Mouse (Mus musculus): ENCODE data around the gene Dazl. TPM values are rescaled to one million over a fixed set of nuclear protein-coding genes. Genes with fewer than 3 reads are reported as not detected.

The Dazl gene
- total RNA-seq (2021): under 1 TPM in 1 of 2 experiments, not detected in 1; 0.20 TPM

DNA sequence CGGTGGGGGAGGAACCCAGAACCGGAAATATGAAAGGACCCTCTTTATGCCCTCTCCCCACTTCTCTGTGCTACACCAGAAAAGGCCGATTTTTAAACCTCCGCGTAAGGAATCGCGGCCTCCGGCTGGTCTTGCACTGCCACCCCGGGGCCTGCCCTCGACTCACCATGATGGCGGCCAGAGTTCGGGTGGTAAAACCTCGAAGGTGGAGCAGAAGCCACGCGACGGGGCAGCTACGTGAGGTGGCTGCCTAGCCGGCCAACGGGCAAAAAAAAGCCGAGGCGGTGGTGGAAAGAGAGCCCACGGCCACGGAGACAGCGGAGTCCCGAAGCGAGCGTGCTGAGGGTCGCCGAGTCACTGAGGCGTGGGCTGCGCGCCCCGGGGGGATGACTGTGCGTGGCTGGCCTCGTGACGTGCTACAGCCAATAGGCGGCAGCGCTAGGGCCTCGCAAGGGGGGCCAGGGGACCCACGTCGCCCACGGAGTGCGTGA lies at the start of gene Dazl:
TSS of gene Dazl (minus strand) at position 396 of the 491 bp plus-strand sequence.
- DNase-seq (ENCODE audit: low spot score): no peak
- intact Hi-C loops (cut with DNase I): loop anchor here (5.0 kb wide), 3 partner anchors 214 to 356 kb away; partner anchors contain the start of gene Plcl2

DNA sequence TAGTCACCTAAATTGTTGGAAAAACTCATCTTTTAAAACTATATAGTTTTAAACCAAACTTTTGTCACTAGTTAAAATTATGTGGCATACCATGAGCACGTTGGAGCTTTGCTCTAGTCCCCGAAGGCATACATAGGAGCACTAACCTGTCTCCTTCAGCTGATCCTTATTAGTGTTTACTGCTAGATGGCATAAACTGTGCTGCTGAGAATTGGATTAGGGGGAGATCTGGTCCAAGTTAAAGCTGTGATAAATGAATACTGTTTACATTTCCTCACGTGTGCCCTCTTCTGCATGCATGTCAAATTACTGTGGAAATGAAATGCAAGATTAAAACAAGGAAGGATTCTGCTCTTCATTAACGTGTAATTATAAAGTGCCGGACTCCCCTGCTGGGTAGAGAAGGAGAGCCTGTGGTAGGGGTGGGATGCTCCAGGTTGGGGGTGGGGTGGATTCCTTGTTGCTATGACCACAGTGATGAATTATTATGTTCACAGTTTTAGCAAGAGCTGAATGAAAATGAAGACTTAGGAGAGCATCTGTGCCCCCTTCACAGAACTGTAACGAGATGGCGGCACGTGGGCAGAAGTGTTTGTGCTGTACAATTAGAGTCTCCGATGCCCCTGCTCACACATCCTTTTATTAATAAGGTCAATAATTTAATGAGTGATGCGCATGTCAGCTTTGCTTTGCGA lies 48.6 kb upstream of the Dazl start:
- intact Hi-C loops (cut with DNase I): no loop called here
- DNase-seq (ENCODE audit: low spot score): no peak

DNA sequence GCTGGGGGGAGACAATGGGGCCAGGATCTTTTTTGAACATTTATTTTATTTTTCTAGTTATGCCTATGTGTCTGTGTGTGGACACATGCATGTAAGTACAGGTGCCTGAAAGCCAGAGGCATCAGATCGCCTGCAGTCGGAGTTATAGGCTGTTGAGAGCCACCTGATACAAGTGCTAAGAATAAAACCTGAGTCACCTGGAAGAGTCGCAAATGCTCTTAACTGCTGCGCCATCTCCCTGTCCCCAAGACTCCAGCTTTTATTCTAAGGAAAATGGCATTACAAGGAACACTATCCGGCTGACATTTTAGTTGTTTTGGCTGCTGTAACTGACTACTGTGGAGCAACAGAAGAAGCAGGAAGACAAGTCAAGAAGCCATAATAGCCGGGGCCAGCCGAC lies 45.5 kb upstream of the Dazl start:
- intact Hi-C loops (cut with DNase I): no loop called here
- DNase-seq (ENCODE audit: low spot score): no peak

DNA sequence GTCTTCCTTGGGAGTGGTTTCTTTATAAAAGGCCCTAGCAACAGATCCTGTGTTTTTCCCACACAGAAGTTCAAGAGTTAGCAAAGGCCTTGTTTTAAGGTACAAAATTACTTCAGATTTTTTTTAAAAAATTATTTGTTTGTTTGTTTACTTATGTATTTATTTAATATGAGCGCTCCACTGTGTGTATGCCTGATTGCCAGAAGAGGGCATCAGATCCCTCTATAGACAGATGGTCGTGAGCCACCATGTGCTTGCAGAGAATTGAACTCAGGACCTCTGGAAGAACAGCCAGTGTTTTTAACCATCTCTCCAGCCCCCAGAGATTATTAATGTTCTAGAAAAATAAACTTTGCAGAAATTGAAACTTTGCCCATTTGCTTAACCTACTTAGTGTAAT lies 42.3 kb upstream of the Dazl start:
- intact Hi-C loops (cut with DNase I): no loop called here
- no peak for DNase-seq (ENCODE audit: low spot score)

DNA sequence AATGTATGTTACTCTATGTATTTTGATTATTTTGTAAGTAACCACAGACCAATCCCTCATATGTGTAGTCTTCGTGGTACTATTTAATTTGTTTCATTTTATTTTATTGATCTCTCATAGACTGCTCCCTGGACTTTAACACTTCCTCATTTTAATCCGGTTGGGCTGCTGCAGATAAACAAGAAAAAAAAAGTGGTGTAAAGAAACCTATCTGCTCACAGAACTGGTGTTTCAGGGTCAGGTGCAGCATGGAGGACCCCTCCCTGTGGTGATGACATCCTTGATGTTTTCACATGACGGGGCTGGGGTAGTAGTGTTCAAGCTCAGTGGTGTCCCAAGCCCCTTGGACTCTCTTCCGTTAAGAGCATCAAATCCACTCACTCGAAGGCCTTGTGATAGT lies 41.3 kb upstream of the Dazl start:
- intact Hi-C loops (cut with DNase I): no loop called here
- DNase-seq (ENCODE audit: low spot score): no peak

DNA sequence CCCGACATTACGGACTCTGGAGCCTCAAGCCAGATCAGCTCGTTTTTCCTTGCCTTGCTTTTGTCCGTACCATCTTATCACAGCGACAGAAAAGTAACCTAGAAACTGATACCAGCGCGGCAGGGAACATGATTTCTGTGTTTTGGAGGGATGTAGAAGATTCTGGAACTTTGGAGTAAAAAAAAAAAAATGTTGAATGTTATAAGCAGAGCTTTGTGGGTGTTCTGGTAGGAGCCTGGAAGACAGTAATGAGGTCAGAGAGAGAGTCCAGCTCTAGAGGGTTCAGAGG lies 38.5 kb upstream of the Dazl start:
- intact Hi-C loops (cut with DNase I): no loop called here
- DNase-seq (ENCODE audit: low spot score): no peak

DNA sequence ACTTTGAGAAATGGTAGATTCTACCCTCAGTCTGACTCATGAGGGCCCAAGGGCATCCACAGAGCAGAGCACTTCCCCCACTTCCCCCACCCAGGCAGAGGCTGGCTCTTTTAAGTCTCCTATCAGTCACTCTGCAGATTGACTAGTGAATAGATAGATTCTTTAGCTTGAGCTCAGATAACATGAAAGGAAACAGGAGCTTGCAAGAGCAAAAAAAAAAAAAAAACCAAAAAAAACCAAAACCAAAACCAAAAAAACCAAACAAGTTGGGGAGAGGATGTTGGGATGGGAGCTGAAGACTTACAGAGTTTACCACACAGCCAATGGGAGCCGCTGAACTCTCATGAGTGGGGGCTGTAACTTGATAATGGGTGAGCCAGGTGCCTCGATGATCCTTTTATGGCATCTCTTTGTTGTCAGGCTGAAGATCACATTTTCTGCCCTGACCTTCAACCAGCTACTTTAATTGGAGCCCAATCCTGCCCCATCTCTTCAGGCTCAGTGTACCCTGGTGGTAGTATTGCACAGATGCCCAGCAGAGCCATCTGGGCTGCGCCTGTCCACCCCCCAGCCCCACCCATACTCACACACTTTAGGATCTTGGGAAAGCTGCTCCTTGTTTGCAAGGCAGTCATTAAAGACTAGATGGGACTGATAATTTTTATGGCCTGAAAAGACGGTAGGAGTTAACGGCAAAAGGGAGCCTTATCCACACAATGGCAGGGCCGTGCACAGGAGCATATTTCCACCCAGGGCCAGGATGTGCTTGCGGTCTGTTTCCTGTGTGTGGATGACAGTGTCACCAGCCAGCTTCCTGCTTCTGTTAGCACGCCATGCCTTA lies 38.0 kb upstream of the Dazl start:
- no peak for DNase-seq (ENCODE audit: low spot score)
- intact Hi-C loops (cut with DNase I): no loop called here

DNA sequence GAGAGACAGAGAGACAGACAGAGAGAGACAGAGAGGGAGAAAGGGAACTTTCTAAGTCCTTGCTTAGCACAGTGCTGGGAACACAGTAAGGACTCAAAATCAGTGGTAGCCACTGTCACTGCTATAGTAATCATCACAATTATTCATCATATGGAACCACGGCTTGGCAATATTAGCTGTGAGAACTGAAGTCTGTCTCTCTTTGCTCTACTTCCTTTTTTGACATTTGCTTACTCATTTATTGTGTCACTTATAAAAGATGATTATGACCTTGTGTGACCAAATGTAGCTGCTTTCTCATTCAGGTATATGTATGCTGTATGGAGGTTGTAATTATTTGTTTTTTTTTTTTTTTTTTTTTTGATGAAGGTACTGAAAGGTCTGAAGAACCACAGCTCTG lies 36.8 kb upstream of the Dazl start:
- no peak for DNase-seq (ENCODE audit: low spot score)
- intact Hi-C loops (cut with DNase I): no loop called here

DNA sequence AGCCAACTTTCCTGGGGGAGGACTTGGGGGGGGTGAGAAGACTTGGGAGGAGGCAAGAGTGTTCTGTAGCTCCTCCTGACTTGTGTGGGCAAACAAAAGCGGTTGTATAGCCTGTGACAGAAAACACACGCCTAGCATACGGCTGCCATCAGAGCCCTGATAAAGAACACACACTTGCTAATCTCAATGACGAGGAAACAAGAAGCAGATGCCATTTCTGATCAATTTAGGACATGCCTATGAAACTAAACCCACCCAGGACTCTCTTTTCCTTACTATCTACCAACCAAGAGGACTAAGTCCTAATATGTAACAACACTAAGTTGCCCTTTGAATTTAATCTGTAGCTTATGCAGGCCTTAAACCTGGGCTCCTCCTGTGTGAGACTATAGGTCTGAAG lies 31.2 kb upstream of the Dazl start:
- no peak for DNase-seq (ENCODE audit: low spot score)
- intact Hi-C loops (cut with DNase I): no loop called here

DNA sequence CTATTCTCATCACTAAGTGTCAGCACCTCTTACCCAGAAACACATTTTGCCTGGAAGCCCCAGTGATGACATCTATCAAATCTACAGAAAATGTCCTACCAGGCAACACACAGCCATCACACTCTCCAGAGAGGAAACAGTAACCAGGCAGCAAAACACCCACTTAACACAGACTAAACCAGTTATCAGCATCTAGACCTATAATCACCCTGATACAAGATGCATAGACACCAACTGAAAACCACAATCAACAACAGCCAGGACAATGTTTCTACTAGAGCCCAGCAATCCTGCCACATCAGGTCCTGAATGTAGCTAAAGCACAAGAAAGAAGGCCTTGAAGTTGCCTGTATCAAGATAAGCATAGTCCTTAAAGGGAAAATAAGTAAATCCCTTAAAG lies 25.4 kb upstream of the Dazl start:
- DNase-seq (ENCODE audit: low spot score): no peak
- intact Hi-C loops (cut with DNase I): no loop called here

DNA sequence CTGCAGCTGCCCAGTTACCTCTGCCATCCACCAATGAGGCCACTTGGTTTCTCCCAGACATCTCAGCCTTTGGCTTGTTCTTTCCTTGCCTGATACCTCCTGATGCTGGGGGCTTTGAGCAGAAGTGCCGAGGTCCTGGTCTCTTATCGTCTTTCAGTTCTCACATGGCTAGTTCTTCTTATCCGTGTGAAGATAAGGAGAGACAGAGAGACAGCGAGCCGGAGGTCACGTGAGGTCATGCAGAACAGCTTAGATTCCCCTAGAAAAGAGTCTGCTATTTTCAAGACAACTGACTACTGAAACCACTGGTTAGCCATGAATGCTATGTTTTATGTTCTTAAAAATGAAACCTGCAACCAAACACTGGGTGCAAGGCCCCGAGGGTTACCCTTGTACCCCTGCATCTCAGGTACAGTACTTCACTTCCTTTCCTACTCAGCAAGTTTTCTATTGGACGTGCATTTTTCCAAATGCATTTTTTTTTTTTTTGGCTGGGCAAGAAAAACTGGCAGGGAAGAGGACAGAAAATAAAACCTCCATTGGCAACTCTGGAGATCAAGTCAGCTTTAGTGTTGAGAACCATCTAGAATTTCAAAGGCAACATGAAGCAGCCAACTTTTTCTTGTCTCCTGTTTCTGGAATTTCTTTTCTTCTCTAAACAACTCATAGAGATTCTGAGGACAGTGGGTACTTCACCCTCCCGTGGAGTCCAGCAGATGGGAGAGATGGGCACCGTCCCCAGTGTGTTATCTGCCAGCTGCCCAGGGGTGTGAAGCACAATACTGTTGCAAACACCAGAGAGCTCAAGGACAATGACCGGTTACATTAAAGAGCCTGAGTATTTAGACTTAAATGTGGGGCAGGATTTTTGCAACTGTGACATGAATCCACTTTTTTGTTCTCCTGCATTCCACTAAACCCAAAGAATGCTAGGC lies 23.0 kb upstream of the Dazl start:
- intact Hi-C loops (cut with DNase I): no loop called here
- DNase-seq (ENCODE audit: low spot score): no peak

DNA sequence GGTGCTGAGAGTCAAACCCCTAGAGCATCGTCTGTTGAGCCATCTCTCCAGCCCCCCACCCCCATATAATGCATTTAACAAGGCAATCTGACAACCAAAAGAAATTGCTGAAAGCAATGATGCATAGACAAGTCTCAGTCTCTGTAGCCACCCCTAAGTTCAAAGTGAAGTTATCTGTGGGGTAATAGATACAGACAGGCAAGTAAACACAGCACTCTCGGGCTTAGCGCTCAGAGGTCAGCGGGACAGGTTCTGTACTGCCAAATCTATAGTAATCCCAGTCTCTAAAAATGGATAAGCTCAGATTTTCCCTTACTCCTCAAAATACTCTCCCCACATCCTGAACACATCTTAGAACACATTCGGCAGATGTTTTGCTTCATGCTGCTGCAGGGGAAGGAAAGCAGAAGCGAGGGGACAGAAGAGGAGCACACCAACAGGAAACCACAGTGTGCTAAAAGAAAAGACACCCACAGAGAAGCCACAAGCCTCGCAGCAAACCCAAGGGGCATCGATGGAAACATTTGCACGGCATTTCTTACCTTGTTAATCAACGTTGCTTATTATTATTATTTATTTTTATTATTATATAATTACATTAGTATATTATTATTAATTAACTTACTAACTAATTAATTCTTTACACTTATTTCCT lies 16.8 kb upstream of the Dazl start:
- no peak for DNase-seq (ENCODE audit: low spot score)
- intact Hi-C loops (cut with DNase I): no loop called here

DNA sequence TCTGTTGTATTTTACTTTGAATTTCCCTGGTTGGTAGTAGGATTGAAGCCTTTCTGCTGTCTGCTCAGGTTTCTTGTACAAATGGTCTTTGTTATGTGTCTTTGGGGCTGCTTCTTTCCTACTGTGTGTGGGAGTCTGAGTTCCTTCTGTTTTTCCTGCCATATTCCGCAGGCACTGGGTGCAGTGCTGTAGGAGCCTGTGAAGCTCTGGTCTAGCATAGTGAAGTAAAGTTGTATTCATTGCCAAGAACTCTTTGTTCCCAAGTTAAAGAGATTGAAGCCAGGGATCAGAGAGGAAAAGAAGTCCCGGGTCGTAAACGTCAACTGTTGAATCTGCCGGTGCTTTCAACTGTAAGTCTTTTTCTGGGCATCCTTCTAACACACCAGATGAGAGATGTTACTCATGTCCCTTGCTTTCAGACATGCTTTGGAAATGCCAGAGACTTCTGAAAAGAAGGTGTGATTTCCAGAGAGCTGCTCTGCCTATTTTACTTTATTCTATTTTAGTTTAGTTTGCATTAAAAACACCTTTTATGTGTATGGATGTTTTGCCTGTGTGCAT lies 16.2 kb upstream of the Dazl start:
- DNase-seq (ENCODE audit: low spot score): no peak
- intact Hi-C loops (cut with DNase I): no loop called here

DNA sequence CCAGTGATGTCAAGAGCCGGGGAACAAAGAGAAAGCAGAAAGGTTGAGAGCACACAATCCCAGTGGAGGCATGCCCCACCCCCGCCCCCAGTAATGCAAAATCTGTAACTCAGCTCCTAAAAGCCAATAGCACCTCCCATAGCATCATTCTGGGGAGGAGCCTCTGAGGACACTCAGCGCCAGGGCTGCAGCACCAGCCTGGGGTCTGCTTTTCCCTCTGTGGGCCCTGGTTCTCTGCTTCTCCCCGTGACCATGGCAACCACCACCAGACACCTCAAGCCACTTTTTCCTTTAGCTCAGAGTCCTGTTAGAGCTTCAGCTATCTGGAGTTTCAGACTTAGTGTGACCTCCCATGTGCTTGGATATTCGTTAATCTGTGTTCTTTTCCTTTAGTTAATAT lies 15.4 kb upstream of the Dazl start:
- intact Hi-C loops (cut with DNase I): no loop called here
- DNase-seq (ENCODE audit: low spot score): no peak

DNA sequence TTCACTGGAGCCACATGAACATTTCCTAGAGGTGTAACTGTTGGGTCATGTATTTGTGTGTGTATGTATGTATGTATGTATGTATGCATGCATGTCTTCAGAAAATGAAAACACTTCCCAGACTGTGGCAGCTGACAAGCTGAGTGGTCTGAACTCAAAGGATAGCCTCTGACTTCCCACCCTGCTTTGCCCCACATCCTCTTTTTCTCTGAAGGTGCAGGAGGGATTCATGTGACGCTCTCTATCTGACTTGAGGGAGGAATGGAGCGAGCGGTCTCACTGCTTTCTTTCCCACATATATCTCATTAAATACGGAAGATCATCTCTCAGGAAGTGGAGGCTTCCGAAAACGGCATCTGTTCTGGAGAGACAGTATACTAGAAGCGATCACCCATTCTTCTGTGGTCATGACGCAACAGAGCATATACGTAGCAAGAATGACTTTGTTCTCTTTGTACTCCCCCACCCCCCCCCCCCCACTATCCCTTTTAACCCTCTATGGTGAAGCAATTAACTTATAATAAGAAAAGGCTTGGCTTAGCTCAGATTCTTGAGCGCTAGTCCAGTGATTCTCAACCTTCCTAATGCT lies 14.7 kb upstream of the Dazl start:
- intact Hi-C loops (cut with DNase I): no loop called here

DNA sequence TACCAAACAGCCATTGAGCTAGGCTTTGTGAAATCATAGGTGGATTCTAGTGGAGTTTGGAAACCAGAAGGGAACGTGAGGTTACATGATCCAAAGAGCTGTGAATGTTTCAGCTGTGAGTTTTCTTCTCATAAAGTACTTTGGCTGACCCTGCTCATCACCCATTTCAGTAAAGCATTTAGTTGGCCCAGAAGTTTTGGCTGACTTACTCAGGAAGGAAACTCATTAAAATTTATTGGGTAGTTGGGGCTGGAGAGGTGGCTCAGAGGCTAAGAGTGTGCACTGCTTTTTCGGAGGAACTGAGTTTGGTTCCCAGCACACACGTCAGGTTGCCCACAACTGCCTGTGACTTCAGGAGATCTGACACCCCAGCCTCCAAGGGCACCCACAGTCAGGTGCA lies 9.4 kb upstream of the Dazl start:
- DNase-seq (ENCODE audit: low spot score): no peak
- intact Hi-C loops (cut with DNase I): no loop called here

More for the DNA sequence above, 14.7 kb upstream of the Dazl start:
- DNase-seq (ENCODE audit: low spot score): no peak

DNA sequence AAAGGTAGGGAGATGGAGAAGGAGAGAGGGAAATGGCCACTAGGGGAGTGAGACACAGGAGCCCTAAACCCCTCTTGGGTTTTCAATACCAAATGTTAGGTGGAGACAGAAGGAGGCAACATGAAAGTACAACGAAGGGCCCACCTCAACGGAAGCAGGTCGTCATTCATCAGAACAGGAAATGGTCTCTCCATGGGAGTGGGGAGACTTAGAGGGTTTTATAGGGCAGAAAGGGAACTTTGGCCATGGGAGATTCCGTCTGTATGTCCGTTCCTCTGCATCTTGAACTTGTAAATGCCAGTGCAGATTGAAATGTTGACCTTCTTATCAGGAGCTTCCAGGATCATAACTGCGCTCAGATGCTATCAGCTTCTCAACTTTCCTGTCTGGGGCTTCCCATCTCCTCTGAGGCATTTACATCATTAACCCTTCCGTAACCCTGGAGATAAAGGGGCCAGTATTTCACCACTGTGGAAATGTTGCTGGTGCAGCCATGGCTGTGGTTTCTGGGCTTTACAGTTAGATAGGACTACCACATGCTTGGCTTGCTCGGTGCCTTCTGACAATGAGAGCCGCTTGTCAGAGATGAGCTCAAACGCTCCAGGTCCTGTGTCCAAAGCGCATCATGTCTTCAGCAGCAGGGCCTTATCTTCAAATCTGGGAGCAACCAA lies 6.9 kb upstream of the Dazl start:
- no peak for DNase-seq (ENCODE audit: low spot score)

DNA sequence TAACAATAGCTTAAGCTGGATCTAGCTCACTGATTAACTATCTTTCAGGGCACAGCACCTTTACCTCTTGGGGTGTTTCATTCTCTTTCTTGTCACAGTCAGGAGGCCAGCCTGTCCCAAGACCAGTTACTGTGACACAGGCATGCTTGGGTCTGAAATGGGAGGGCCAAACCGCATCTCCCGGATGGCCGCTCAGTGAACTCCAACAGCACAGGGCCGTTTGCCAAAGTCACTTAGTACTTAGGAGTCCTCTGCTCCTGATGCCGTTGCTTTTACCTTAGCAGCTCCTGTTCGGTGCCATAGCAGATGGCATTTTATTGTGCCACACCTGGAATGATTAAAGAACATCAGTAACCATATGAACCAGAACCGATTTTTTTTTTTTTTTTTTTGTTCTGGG lies 5.4 kb upstream of the Dazl start:
- no peak for DNase-seq (ENCODE audit: low spot score)
- intact Hi-C loops (cut with DNase I): no loop called here

More for the DNA sequence above, 6.9 kb upstream of the Dazl start:
- intact Hi-C loops (cut with DNase I): no loop called here

DNA sequence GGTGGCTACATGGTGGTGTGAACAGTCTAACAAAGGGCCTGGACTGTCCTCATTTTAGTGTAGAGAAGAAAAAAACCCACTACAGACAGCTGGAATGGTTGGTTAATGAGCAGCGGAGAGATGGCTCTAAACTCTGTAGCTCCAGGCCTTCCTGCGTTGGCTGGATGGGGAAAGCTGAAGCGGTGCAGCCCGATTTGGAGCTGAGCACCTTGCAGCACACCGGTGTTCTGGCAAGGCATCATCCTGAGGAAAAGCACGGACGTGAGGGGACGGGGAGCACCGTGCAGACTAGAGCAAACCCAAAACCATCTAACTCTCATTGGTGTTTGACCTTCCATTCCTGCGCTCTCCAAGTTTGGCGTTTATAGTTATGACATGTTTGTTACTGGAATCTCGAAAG lies 1.3 kb upstream of the Dazl start:
- intact Hi-C loops (cut with DNase I): loop anchor here (5.0 kb wide), 3 partner anchors 213 to 357 kb away; partner anchors contain the start of gene Plcl2
- DNase-seq (ENCODE audit: low spot score): no peak

Measured in heart, postnatal 25 days (tissue).